Mouse (Mus musculus) CH12.LX (cell line): ENCODE data around the gene Olfr1045. TPM values are rescaled to one million over a fixed set of nuclear protein-coding genes. Genes with fewer than 3 reads are reported as not detected.
"Not testable (repeated sequence)": the region's sequence is repeated elsewhere in the genome, so short reads cannot be mapped to it uniquely, and the experiment has no call there.

Experiments used
- DNase-seq: peaks from one replicate; pipeline ENCODE4 v3.0.0-alpha.2; 2013; ENCODE audit errors: extremely low read depth
- H3K27ac ChIP-seq: 2 replicates; pipeline ENCODE4 v1.5.1; 2012; ENCODE audit warnings: low read depth, mild to moderate bottlenecking, control low read depth, moderate library complexity; ENCODE audit not compliant: insufficient read depth
- H3K27me3 ChIP-seq: replicated peaks from 2 replicates; pipeline ENCODE3; 2012; ENCODE audit warnings: inconsistent platforms
- H3K36me3 ChIP-seq, 2 experiments: replicated peaks in 1 of 2; 2 replicates each; pipeline versions ENCODE3 to v1.6.1; 2012; ENCODE audit warnings: inconsistent platforms in 1 of 2, low read length in 1 of 2, mild to moderate bottlenecking in 1 of 2, mixed read lengths in 1 of 2, moderate library complexity in 1 of 2; ENCODE audit not compliant: control insufficient read depth in 1 of 2, insufficient read depth in 1 of 2
- H3K4me1 ChIP-seq, 2 experiments: 2 replicates each; pipeline ENCODE4 v1.6.1; 2012; ENCODE audit warnings: inconsistent platforms in 1 of 2, moderate library complexity in 1 of 2; ENCODE audit not compliant: insufficient read depth in 2 of 2, control insufficient read depth in 1 of 2
- H3K4me2 ChIP-seq: 2 replicates; pipeline ENCODE4 v1.6.1; 2012; ENCODE audit warnings: low read depth, mild to moderate bottlenecking, control low read depth; ENCODE audit not compliant: poor library complexity, insufficient read depth, severe bottlenecking
- H3K4me3 ChIP-seq, 3 experiments: fragments of 150-350 bp in 1 of 3; sonication (generic) in 1 of 3; replicated peaks in 1 of 3; 2 replicates each; pipeline versions ENCODE3 to v1.5.1; 2011 to 2012; ENCODE audit warnings: low read depth in 2 of 3, low read length in 2 of 3, mild to moderate bottlenecking in 2 of 3, moderate library complexity in 2 of 3, control low read depth in 1 of 3, improper control_type of control experiment in 1 of 3, inconsistent platforms in 1 of 3, mixed read lengths in 1 of 3; ENCODE audit not compliant: poor library complexity in 1 of 3
- H3K79me2 ChIP-seq: replicated peaks from 2 replicates; pipeline ENCODE4 v1.6.1; 2012; ENCODE audit warnings: mild to moderate bottlenecking, moderate library complexity; ENCODE audit not compliant: control insufficient read depth, poor library complexity, insufficient read depth, severe bottlenecking; ENCODE audit errors: extremely low read depth
- H3K9ac ChIP-seq: 2 replicates; pipeline ENCODE4 v1.6.1; 2012; ENCODE audit warnings: low read depth, mild to moderate bottlenecking, control low read depth, moderate library complexity; ENCODE audit not compliant: insufficient read depth
- H3K9me3 ChIP-seq: replicated peaks from 2 replicates; pipeline ENCODE3; 2012; ENCODE audit warnings: low read length, inconsistent platforms, mixed read lengths
- CHD2 ChIP-seq: IDR thresholded peaks from 2 replicates; pipeline ENCODE4 v1.6.1; 2011; ENCODE audit warnings: low read length, improper control_type of control experiment
- IRF4 ChIP-seq: IDR thresholded peaks from 2 replicates; pipeline ENCODE4 v1.6.1; 2014; ENCODE audit warnings: low read depth, mild to moderate bottlenecking, inconsistent platforms, low read length, improper control_type of control experiment
- JUND ChIP-seq: conservative IDR thresholded peaks from 2 replicates; pipeline ENCODE4 v1.6.1; 2011; ENCODE audit warnings: low read depth, low read length, improper control_type of control experiment
- MEF2A ChIP-seq: IDR thresholded peaks from 2 replicates; pipeline ENCODE4 v1.6.1; 2014; ENCODE audit warnings: low read depth, mild to moderate bottlenecking, inconsistent platforms, low read length, improper control_type of control experiment, borderline replicate concordance
- NRF1 ChIP-seq: IDR thresholded peaks from 2 replicates; pipeline ENCODE4 v1.6.1; 2014; ENCODE audit warnings: low read depth, mild to moderate bottlenecking, inconsistent platforms, low read length, improper control_type of control experiment, moderate library complexity
- POLR2A ChIP-seq: IDR thresholded peaks from 2 replicates; pipeline ENCODE4 v1.6.1; 2011; ENCODE audit warnings: low read depth, mild to moderate bottlenecking, improper control_type of control experiment, low read length
- SIN3A ChIP-seq: IDR thresholded peaks from 2 replicates; pipeline ENCODE4 v1.6.1; 2012; ENCODE audit warnings: low read length, improper control_type of control experiment, inconsistent platforms
- USF2 ChIP-seq: conservative IDR thresholded peaks from 2 replicates; pipeline ENCODE4 v1.6.1; 2011; ENCODE audit warnings: low read depth, low read length, improper control_type of control experiment
- dilution Hi-C: fragments of 300-500 bp; cut with MboI; formaldehyde crosslinking; loops from 2 replicates; pipeline ENCODE4 v1.14.3; 2020; ENCODE audit warnings: low sequenced_read_pairs; ENCODE audit not compliant: extremely low pct_unique_long_range_greater_than_20kb, extremely low pct_ligation_motif_present
- in situ Hi-C: fragments of 300-500 bp; cut with MboI; formaldehyde crosslinking; loops from 3 replicates; pipeline ENCODE4 v1.14.3; 2019; ENCODE audit warnings: low sequenced_read_pairs, low pct_ligation_motif_present, low pct_unique_long_range_greater_than_20kb, mixed read lengths
- polyA plus RNA-seq: library from polyadenylated mRNA; unstranded; fragments of >175 nt; gene quantifications from 2 replicates; pipeline ENCODE4 v1.2.1, GENCODE M21; 2012; ENCODE audit warnings: low read depth; ENCODE audit not compliant: insufficient read length
- total RNA-seq, 2 experiments: library from RNA; depleted of rRNA; stranded (reverse); fragments of 300-350 nt in 1 of 2; fragments of >200 nt in 1 of 2; gene quantifications; 2 replicates each; pipeline ENCODE4 v1.2.3; 2012 to 2014

Gene Olfr1045
- total and polyA plus RNA-seq, 3 experiments = not detected

DNA sequence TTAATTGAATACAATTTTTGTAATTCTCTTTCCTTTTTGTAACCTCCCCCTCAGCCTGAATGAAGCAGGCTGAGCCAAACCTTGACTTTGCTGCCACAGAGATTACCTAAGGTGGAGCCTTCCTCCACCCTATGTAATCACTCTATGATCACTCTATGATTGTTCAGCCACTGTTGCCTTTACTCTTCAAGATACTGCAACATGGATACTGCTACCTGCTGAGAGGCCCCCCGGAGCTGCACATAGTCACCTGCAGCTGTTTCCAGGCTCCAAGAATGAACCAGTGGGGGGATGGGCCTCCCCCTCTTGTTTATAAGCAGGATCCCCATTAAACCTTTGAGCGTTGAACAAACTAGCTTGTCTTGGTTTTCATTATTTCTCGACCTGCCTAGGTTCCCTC lies 22.9 kb downstream of the Olfr1045 start:
- TF ChIP-seq SIN3A = no peak
- no peak for TF ChIP-seq CHD2
- no peak for TF ChIP-seq NRF1
- no peak for TF ChIP-seq USF2
- TF ChIP-seq MEF2A = no peak
- TF ChIP-seq IRF4 = no peak
- in situ Hi-C loops = no loop called here
- DNase-seq = no peak
- Histone ChIP-seq H3K27ac (no peak overlapping the region), H3K4me2 (no peak overlapping the region), H3K79me2 (no peaks in the 10 kb centered on the region), H3K4me1 (no peaks in the 10 kb centered on the region), H3K27me3 (no peaks in the 10 kb centered on the region), H3K9me3 (peaks cover 16% of the 10 kb centered on the region), H3K36me3 (no peaks in the 10 kb centered on the region), H3K9ac (no peak overlapping the region), H3K4me3 (no peak overlapping the region)
- dilution Hi-C loops = no loop called here

DNA sequence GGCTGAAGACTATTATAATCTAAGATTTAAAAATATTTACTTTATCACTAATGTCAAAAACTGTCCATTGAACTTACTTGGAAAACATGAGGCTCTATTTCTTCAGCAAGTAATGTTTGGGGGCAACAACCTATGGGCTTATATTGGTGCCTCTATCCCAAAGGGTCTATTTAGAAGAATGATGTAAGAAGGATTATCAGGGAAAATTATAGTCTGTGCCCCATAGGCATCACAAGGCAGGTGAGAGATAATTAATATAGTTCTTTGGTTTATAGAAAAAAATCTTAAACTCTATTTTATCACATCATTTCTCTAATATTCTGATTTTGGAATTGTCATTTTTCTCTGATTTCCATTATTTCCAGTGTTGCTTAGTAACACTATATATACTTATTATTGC lies 25.1 kb downstream of the Olfr1045 start, which contains the start of gene Olfr1044:
Gene Olfr1044, minus strand, starts transcription at position 101 of the 400 bp plus-strand sequence.
- in situ Hi-C loops (no loop called here), dilution Hi-C loops (no loop called here)
- Histone ChIP-seq H3K27ac (no peak within 1 kb of the TSS), H3K9me3 (peaks cover 14% of the 10 kb centered on the region), H3K4me3 (no peak within 1 kb of the TSS), H3K27me3 (no peaks in the 10 kb centered on the region), H3K4me2 (no peak within 1 kb of the TSS), H3K36me3 (no peaks in the 10 kb centered on the region), H3K79me2 (no peaks in the 10 kb centered on the region), H3K4me1 (no peaks in the 10 kb centered on the region)
- no peak for DNase-seq
- TF ChIP-seq USF2 = no peak
- no peak for TF ChIP-seq MEF2A
- TF ChIP-seq JUND = no peak
- no peak for TF ChIP-seq POLR2A
- TF ChIP-seq, all 38 proteins: peak for 0
- no peak within 1 kb of the TSS for H3K9ac ChIP-seq

DNA sequence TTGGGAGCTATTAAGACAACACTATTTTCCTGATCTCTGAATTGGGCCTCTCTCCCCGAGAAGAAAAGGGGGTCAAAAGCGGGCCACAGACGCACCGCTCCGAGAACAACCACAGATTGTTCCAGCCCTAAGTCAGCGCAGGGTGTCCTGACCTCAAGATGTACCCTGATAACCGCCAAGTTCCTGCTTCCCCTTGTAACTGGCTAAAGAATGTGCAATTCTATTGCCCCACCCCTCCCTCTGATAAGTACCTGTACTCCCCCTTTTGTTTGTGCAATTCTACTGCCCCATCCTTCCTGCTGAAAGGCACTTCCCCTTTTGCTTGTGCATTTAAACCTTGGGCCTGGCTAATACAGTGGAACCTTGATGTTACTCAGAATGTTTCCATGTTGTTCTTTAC lies 27.4 kb downstream of the Olfr1045 start:
- H3K79me2 ChIP-seq, H3K4me3 ChIP-seq, in situ Hi-C loops, DNase-seq, H3K27me3 ChIP-seq, H3K36me3 ChIP-seq, H3K4me1 ChIP-seq, H3K4me2 ChIP-seq, dilution Hi-C loops, H3K27ac ChIP-seq, H3K9ac ChIP-seq: not testable (repeated sequence)
- H3K9me3 ChIP-seq = peaks cover 13% of the 10 kb centered on the region
